Mouse (Mus musculus) B cell, adult 2 months (primary cell): ENCODE data around the gene Ncs1.
A peak's percentile ranks its signal among the peaks of the same experiment; 100 is the strongest.

Experiments
- DNase-seq, 2 experiments: peaks; one replicate each; pipeline ENCODE4 v3.0.0; 2022

The Ncs1 gene

GRCm38 (mm10) chr2:31282266-31282665 is 36.6 kb downstream of the Ncs1 start:
- DNase-seq, result no peak

DNA sequence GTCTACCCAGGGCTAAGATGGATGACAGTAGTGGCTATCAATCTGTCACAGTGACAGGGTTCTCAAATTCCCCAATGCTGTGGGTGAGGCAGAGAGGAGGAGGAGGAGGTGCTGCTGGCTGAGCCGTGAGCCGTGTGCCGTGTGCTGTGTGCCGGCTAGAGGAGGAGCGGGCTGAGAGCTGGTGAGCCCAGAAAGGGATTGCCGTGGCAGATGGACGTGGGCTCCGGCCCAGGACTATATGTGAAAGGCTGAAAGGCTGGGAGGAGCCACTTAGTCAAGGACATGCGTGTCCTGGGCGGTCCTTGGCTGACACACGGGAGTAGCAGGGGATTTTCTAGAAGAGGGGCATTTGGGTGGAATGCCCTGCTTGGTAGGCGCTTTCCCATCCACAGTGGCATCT is 37.3 kb downstream of the Ncs1 start:
- DNase-seq, result no peak

DNA sequence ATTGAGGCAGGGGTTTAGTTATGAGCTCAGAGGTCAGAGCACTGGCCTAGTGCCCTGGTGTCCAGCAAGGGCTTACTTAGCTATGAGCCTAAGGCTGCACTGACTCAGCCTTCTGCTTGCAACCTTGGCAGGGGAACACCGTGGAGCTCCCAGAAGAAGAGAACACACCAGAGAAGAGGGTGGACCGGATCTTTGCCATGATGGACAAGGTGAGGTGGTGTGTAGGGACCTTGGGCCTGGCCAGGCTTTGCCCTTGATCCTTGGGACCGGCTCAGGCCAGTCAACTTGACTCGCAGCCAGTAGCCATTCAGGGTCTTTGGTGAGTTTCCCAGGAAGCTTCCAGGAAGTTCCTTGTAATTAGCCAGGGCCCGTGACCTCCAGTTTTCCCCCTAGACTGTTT is 38.9 kb downstream of the Ncs1 start:
- DNase-seq, result no peak

DNA sequence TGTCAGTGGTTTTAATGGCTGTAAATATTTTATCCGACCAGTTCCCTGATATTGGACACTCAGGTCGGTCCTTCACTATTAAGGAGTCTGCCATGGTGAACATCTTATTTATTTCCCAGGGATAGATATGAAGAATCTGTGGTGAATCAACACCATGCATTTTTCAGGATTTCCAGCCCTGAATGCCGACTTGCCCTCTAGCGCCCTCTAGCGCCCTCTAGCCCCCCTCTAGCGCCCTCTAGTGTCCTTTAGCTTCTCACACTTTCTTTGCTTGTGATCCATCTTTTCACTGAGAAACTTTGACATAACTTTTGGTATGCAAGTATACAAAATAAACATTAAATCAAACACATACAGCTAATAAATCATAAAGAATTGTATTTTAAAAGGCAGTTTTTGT is 45.8 kb downstream of the Ncs1 start:
- DNase-seq, result peak; percentile 77 to 78

DNA sequence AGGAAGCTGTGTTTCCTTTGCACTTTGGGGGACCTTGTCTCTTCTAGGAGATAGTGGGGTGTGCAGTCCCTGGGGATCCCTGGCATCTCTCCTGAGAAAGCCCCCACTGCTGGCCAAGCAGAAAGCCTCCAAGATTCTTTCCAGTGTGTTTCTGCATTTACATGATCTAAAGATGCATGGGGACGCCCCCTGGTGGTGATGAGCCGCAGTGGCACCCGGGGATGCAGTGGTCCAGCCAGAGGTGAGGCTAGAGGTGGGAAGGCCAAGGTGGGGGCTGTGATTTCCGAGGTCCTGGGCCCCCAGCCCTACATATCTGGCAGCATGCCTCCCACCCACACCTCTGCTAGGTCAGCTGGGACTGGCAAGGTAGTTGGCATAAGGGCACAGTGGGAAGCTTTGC is 49.4 kb downstream of the Ncs1 start:
- DNase-seq, result peak; percentile 90 to 93

DNA sequence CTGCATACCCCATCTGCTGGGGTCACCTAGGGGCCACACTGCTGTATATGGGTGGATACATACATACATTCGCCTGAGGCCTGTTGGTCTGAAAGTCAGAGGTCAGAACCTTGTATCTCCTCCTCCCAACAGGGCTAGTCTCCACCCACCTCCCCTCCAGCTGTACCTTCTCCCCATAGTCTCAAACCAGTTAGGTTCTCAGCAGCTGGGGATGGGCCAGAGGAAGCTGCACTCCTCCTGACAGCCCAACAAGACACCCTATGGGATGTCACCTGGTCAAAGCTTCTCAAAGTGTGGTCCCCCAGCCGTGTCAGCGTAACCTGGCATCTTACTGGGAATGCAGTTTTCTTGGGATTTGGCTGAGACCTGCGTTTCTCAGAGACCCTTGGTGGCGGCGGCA is 50.8 kb downstream of the Ncs1 start:
- no peak for DNase-seq

DNA sequence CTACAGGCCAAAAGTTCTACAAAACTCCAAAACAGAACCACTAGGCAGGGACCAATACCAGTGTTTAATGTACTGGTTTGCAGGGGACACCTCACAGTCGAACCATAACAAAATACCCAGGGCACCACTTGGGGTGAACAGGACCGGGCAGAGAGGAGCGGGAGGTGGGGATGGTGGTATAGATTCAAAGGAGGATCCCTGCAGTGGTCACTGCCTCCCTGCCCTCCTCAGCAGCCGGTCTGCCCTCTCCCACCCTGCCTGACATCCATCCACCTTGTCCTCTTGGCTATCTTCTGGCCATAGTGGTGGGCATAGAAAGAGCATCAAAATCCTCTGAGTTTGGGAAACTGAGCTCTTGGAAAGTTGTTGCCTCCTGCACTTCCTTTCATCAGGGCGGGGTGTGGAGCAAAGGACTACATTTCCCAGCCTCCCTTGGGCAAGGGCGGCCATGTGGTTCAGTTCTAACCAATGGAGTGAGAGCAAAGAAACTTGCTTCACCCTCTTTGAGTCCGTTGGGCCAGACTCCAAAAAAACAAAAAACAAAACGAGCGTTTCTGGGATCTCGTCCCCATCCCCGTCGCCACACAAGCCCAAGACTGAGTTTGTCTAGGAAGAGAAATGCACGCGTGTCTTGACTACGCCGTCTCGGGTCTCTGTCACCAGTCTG is 52.1 kb downstream of the Ncs1 start:
- peak; percentile 41 to 58 for DNase-seq

DNA sequence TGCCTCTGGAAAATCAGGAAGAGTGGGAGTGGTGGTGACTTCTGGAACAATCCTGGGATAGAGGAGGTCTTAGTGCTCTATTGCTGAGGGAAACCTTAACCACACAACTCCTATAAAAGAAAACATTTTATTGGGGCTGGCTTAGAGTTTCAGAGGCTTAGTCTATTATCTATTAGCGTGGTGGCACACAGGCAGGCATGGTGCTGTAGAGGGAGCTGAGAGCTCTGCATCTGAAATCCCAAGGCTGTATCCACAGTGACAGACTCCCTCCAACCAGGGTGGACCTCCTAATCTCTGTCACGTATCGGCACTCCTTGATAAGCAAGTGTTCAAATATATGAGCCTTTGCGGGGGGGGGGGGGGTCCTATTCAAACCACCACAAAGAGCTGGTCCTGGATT is 53.2 kb downstream of the Ncs1 start:
- no peak for DNase-seq

DNA sequence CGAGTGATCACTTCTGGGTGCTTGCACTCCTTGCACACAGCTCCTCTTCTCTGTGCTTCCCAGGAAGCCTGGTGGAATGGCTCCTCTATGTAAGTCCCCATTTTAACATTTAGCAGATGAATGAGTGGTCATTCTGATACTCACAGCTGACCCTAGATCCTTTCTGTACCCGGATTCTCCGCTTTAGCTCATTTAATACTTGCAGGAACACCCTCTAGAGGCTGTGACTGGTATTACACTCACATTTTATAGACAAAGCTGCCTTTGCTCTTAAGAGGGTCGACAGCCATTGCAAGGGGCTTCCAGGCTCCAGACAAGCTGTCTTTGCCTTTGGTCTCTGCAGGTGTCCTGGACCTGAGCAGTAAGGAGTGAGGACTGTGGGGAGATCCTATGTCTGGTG is 53.6 kb downstream of the Ncs1 start:
- peak; percentile 33 for DNase-seq

DNA sequence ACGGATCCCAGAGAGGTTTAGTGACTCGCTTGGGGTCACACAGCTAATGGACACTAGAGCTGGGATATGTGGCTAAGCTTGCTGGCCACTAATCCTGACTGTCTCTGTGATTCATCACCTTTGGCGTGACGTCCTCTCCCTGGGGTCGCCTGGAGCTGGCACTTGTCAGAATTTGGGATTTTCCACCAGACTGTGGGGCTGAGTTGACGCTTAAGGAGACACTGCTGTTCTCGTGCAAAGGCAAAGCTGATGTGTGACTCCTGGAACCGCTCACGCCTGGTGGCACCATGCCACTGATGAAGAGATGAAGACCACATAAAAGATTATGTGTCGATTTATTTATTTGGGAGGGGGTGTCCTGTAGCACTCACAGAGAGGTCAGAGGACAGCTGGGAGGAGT is 54.4 kb downstream of the Ncs1 start:
- DNase-seq, result no peak

GRCm38 (mm10) chr2:31303177-31303576 is 57.6 kb downstream of the Ncs1 start:
- no peak for DNase-seq

- DNase-seq, result no peak
Measured at GRCm38 (mm10) chr2:31304191-31304590, 58.6 kb downstream of the Ncs1 start.

DNA sequence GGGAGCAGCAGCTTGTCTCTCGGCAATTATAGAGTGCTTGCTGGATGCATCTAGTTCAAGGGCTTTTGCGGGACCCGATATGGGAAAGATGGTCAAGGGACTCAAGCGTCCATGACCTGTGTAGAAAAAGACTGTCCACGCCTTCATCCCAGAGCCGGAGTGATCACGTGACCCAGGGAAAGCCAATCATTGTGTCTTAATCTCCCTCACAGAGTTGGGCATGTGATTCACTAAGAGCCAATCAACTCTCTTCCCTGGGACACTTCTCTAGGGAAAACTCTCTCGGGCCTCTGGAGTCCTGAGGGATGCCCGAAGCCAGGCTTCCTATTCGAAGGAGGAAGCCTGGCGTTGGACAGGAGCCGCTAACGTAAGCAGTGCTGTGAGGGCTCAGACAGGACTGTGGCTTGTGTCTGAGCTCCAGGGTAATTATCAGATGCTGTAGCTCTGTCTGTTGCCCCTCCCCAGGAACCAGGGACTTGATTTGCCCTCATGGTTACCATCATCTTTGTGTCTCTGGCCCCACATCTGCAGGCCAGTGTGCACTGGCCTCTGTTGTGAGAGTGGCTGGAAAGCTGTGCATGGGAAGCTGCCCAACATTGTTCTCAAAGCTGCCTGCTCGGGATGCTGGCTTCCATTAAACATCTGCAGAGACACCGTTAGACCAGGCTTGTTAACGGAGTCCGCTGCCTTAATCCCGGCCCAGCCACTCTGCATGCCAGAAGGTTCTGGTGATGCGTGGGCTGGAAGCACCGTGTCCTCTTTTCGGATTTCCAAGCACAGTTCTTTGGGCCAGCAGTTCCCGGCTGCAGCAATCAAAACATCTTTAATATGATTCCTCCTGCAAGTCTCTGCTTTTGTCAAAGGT is 59.4 kb downstream of the Ncs1 start:
- DNase-seq, result no peak

GRCm38 (mm10) chr2:31305684-31306083 is 60.1 kb downstream of the Ncs1 start:
- DNase-seq, result peak; percentile 65 to 67

GRCm38 (mm10) chr2:31308257-31308656 is 62.6 kb downstream of the Ncs1 start:
- DNase-seq, result no peak

DNA sequence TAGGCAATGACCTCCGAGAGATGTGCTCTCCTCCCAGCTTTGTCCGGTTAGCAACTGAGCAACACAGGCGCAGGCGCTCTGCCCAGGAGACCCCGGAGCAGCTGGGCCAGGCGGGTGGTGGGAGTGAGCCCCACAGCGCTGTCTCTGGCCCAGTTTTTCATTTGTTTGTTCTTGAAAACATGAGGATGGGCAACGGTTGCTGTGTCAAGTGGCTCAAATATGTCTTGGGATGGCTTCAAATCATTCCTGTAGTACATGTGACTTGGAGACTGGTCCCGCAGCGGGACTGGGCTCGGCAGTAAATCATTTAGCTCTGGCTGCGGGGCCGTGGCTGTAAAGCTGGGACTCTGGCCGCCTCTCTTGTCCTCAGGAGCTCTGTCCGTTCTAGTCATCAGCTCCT is 63.9 kb downstream of the Ncs1 start:
- DNase-seq, result no peak

DNA sequence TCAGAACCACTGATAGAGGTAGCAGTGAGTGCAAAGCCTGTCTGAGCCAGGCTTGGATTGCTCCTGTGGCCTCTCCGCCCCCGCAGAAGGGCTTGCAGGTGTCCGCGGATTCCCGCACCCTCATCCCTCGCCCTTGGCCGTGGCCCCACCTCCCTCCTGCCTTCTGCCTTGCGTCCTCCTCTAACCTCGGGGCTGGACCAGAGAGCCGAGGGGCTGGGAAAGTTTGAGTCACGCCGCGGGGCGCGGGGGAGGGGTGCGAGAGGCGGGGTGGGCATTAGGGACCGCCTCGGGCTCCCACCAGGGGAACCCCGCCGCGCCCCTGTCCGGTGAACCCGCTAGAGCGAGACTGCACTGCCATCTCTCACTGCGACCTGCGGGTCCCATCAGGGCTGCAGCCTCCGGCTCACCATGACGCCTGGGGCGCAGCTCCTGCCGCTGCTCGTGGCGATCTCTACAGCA is 68.4 kb downstream of the Ncs1 start, which contains the start of gene Hmcn2:
TSS of gene Hmcn2 (plus strand) at position 409 of the 459 bp plus-strand sequence.
- DNase-seq, result no peak

DNA sequence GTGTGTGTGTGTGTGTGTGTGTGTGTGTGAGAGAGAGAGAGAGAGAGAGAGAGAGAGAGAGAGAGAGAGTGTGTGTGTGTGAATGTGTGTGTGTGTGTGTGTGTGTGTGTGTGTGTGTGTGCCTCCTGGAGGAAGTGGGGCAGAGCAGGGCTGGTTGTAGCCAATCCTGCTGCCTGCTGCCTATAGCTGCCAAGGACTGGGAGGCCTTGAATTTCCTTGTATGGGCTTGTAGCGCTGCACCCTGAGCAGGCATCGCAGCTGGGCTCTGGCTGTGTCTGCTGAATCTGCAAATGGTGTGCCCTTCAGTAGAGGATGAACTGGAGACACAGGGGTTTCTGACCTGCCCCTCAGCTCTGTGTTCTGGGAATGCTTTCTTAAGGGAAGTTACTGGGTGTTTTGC is 72.5 kb downstream of the Ncs1 start:
- no peak for DNase-seq

GRCm38 (mm10) chr2:31319200-31319599 is 73.6 kb downstream of the Ncs1 start:
- no peak for DNase-seq

- DNase-seq, result no peak
Measured at GRCm38 (mm10) chr2:31327186-31327585, 81.6 kb downstream of the Ncs1 start.

DNA sequence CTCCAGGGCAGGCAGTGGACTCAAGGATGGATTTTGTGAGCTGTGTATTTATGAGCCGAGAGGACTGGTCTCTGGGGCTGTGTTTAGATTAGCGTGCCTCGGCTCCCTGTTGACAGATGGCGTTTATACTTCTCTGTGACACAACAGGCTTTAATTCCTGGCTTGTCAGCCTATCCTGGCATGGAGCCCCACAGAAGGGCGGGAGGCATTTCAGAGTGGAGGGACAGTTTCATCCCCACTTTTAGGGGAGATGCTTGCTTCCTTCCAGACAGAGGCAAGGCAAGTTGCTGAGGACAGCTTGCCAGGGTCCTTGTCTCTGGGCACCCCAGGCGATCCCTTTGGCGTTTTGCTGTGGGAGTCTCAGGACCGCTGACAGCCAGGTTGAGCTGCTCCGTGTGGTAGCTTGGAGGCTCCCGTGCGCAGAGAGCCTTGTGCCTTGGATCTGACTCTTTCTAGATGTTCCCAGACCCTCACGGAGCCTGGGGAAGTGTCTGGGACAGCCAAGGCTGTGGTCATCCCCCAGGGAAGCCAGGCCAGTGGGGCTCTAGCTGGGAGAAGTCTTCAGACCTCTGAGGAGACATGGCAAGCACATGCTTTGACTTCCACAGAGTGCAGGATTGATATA is 92.2 kb downstream of the Ncs1 start:
- no peak for DNase-seq

- DNase-seq, result no peak
Measured at GRCm38 (mm10) chr2:31339826-31340225, 94.2 kb downstream of the Ncs1 start.

GRCm38 (mm10) chr2:31341726-31342535 is 96.3 kb downstream of the Ncs1 start:
- DNase-seq, result no peak
